Mouse (Mus musculus) MEL (cell line): ENCODE results near the gene Dnajc15. TPM values are rescaled to one million over a fixed set of nuclear protein-coding genes. Genes with fewer than 3 reads are reported as not detected.

Experiments used
- DNase-seq: peaks from one replicate; pipeline ENCODE4 v3.0.0; 2011; ENCODE audit warnings: low read depth, low spot score
- H3K27ac ChIP-seq: 2 replicates; pipeline ENCODE4 v1.5.1; 2012; ENCODE audit warnings: low read depth, mild to moderate bottlenecking, control low read depth, low read length, moderate library complexity; ENCODE audit not compliant: control insufficient read depth
- H3K27me3 ChIP-seq, 2 experiments: fragments of 150-350 bp in 1 of 2; sonication (generic) in 1 of 2; 2 replicates each; pipeline ENCODE4 v1.6.1; 2012; ENCODE audit warnings: low read length in 2 of 2, mild to moderate bottlenecking in 2 of 2, improper control_type of control experiment in 1 of 2, moderate library complexity in 1 of 2; ENCODE audit not compliant: insufficient read depth in 2 of 2, control insufficient read depth in 1 of 2
- H3K36me3 ChIP-seq, 2 experiments: 2 replicates each; pipeline ENCODE4 v1.6.1; 2012 to 2014; ENCODE audit warnings: low read length in 2 of 2, improper control_type of control experiment in 1 of 2, inconsistent platforms in 1 of 2, mild to moderate bottlenecking in 1 of 2; ENCODE audit not compliant: insufficient read depth in 2 of 2, control insufficient read depth in 1 of 2
- H3K4me1 ChIP-seq, 2 experiments: fragments of 150-350 bp in 1 of 2; sonication (generic) in 1 of 2; 2 replicates each; pipeline ENCODE4 v1.6.1; 2012; ENCODE audit warnings: low read length in 2 of 2, improper control_type of control experiment in 1 of 2, mild to moderate bottlenecking in 1 of 2; ENCODE audit not compliant: insufficient read depth in 2 of 2, control insufficient read depth in 1 of 2
- H3K4me3 ChIP-seq, 2 experiments: fragments of 150-350 bp in 1 of 2; sonication (generic) in 1 of 2; 2 replicates each; pipeline ENCODE4 v1.5.1; 2012; ENCODE audit warnings: low read depth in 2 of 2, low read length in 2 of 2, mild to moderate bottlenecking in 2 of 2, moderate library complexity in 2 of 2, control low read depth in 1 of 2, improper control_type of control experiment in 1 of 2; ENCODE audit not compliant: control insufficient read depth in 1 of 2, insufficient read depth in 1 of 2
- H3K79me2 ChIP-seq: 2 replicates; pipeline ENCODE4 v1.6.1; 2012; ENCODE audit warnings: mild to moderate bottlenecking, low read length, moderate library complexity; ENCODE audit not compliant: control insufficient read depth, poor library complexity, insufficient read depth
- H3K9ac ChIP-seq: 2 replicates; pipeline ENCODE4 v1.6.1; 2012; ENCODE audit warnings: low read depth, mild to moderate bottlenecking, control low read depth, low read length, moderate library complexity; ENCODE audit not compliant: control insufficient read depth, poor library complexity, severe bottlenecking
- H3K9me3 ChIP-seq: fragments of 150-350 bp; sonication (generic); replicated peaks from 2 replicates; pipeline ENCODE4 v1.6.1; 2012; ENCODE audit warnings: mild to moderate bottlenecking, low read length, improper control_type of control experiment, moderate library complexity; ENCODE audit not compliant: insufficient read depth
- BHLHE40 ChIP-seq: IDR thresholded peaks from 2 replicates; pipeline ENCODE4 v1.6.1; 2012; ENCODE audit warnings: low read depth, mild to moderate bottlenecking, inconsistent platforms, low read length, improper control_type of control experiment, borderline replicate concordance
- CHD1 ChIP-seq: IDR thresholded peaks from 2 replicates; pipeline ENCODE4 v1.6.1; 2012; ENCODE audit warnings: low read depth, mild to moderate bottlenecking, inconsistent platforms, low read length, improper control_type of control experiment
- CTCF ChIP-seq, 3 experiments: IDR thresholded peaks in 2 of 3; conservative IDR thresholded peaks in 1 of 3; 2 replicates each; pipeline ENCODE4 v1.5.1; 2011 to 2012; ENCODE audit warnings: low read length in 3 of 3, low read depth in 2 of 3, mild to moderate bottlenecking in 2 of 3, improper control_type of control experiment in 1 of 3, inconsistent platforms in 1 of 3, mixed read lengths in 1 of 3, moderate library complexity in 1 of 3; ENCODE audit not compliant: control insufficient read depth in 1 of 3, insufficient read depth in 1 of 3, poor library complexity in 1 of 3, severe bottlenecking in 1 of 3
- EP300 ChIP-seq, 2 experiments: IDR thresholded peaks; 2 replicates each; pipeline ENCODE4 v1.6.1; 2011; ENCODE audit warnings: improper control_type of control experiment in 2 of 2, low read length in 2 of 2, low read depth in 1 of 2, mild to moderate bottlenecking in 1 of 2
- GABPA ChIP-seq: IDR thresholded peaks from 2 replicates; pipeline ENCODE4 v1.6.1; 2012; ENCODE audit warnings: low read depth, mild to moderate bottlenecking, inconsistent platforms, low read length, improper control_type of control experiment, moderate library complexity
- HCFC1 ChIP-seq: IDR thresholded peaks from 2 replicates; pipeline ENCODE4 v1.6.1; 2012; ENCODE audit warnings: low read depth, mild to moderate bottlenecking, inconsistent platforms, low read length, improper control_type of control experiment, moderate library complexity
- JUND ChIP-seq: IDR thresholded peaks from 2 replicates; pipeline ENCODE4 v1.6.1; 2011; ENCODE audit warnings: low read depth, mild to moderate bottlenecking, improper control_type of control experiment, low read length
- KAT2A ChIP-seq: conservative IDR thresholded peaks from 2 replicates; pipeline ENCODE4 v1.6.1; 2012; ENCODE audit warnings: low read depth, low read length, improper control_type of control experiment, inconsistent platforms
- MAZ ChIP-seq: IDR thresholded peaks from 2 replicates; pipeline ENCODE4 v1.6.1; 2012; ENCODE audit warnings: low read depth, mild to moderate bottlenecking, inconsistent platforms, low read length, improper control_type of control experiment
- MEF2A ChIP-seq: IDR thresholded peaks from 2 replicates; pipeline ENCODE4 v1.6.1; 2014; ENCODE audit warnings: low read depth, mild to moderate bottlenecking, inconsistent platforms, low read length, improper control_type of control experiment; ENCODE audit not compliant: poor library complexity, insufficient replicate concordance, severe bottlenecking; ENCODE audit errors: extremely low read depth
- MYB ChIP-seq: IDR thresholded peaks from 2 replicates; pipeline ENCODE4 v1.6.1; 2011; ENCODE audit warnings: mild to moderate bottlenecking, low read depth, low read length, improper control_type of control experiment
- MYC ChIP-seq: IDR thresholded peaks from 2 replicates; pipeline ENCODE4 v1.6.1; 2011; ENCODE audit warnings: low read depth, mild to moderate bottlenecking, low read length, improper control_type of control experiment, moderate library complexity
- NRF1 ChIP-seq: IDR thresholded peaks from 2 replicates; pipeline ENCODE4 v1.6.1; 2014; ENCODE audit warnings: low read depth, mild to moderate bottlenecking, inconsistent platforms, low read length, improper control_type of control experiment, moderate library complexity; ENCODE audit not compliant: poor library complexity, insufficient read depth, severe bottlenecking
- POLR2A ChIP-seq, 2 experiments: IDR thresholded peaks; 2 replicates each; pipeline ENCODE4 v1.6.1; 2011 to 2012; ENCODE audit warnings: low read length in 2 of 2, mild to moderate bottlenecking in 2 of 2, control low read depth in 1 of 2, improper control_type of control experiment in 1 of 2, low read depth in 1 of 2, moderate library complexity in 1 of 2; ENCODE audit not compliant: control insufficient read depth in 1 of 2, insufficient read depth in 1 of 2, poor library complexity in 1 of 2
- POLR2AphosphoS2 ChIP-seq: IDR thresholded peaks from 2 replicates; pipeline ENCODE4 v1.6.1; 2011; ENCODE audit warnings: low read length, improper control_type of control experiment
- POLR2AphosphoS5 ChIP-seq: IDR thresholded peaks from 2 replicates; pipeline ENCODE4 v1.6.1; 2012; ENCODE audit warnings: low read depth, borderline replicate concordance, mild to moderate bottlenecking, inconsistent platforms, low read length, moderate library complexity, mixed read lengths
- RCOR1 ChIP-seq: IDR thresholded peaks from 2 replicates; pipeline ENCODE4 v1.6.1; 2012; ENCODE audit warnings: low read depth, mild to moderate bottlenecking, inconsistent platforms, low read length, improper control_type of control experiment
- UBTF ChIP-seq: IDR thresholded peaks from 2 replicates; pipeline ENCODE4 v1.6.1; 2012; ENCODE audit warnings: low read depth, mild to moderate bottlenecking, inconsistent platforms, low read length, improper control_type of control experiment, moderate library complexity, borderline replicate concordance; ENCODE audit not compliant: insufficient read depth
- USF1 ChIP-seq: IDR thresholded peaks from 2 replicates; pipeline ENCODE4 v1.6.1; 2014; ENCODE audit warnings: low read depth, mild to moderate bottlenecking, inconsistent platforms, low read length, improper control_type of control experiment, moderate library complexity
- USF2 ChIP-seq, 2 experiments: IDR thresholded peaks; 2 replicates each; pipeline ENCODE4 v1.6.1; 2011 to 2012; ENCODE audit warnings: improper control_type of control experiment in 2 of 2, low read length in 2 of 2, borderline replicate concordance in 1 of 2, inconsistent platforms in 1 of 2, low read depth in 1 of 2, mild to moderate bottlenecking in 1 of 2; ENCODE audit not compliant: insufficient read depth in 1 of 2
- ZC3H11A ChIP-seq: IDR thresholded peaks from 2 replicates; pipeline ENCODE4 v1.6.1; 2012; ENCODE audit warnings: low read depth, mild to moderate bottlenecking, inconsistent platforms, low read length, improper control_type of control experiment
- ZKSCAN1 ChIP-seq: IDR thresholded peaks from 2 replicates; pipeline ENCODE4 v1.6.1; 2012; ENCODE audit warnings: low read depth, mild to moderate bottlenecking, inconsistent platforms, low read length, improper control_type of control experiment, moderate library complexity
- ZNF384 ChIP-seq: IDR thresholded peaks from 2 replicates; pipeline ENCODE4 v1.6.1; 2012; ENCODE audit warnings: low read depth, mild to moderate bottlenecking, inconsistent platforms, low read length, improper control_type of control experiment
- polyA plus RNA-seq, 2 experiments: library from polyadenylated mRNA; stranded (reverse) in 1 of 2; unstranded in 1 of 2; fragments of >175 nt in 1 of 2; fragments of >200 nt in 1 of 2; gene quantifications; 2 replicates each; pipeline versions ENCODE4 v1.2.1 to v1.2.4; 2012; ENCODE audit warnings: low replicate concordance in 2 of 2, low read depth in 1 of 2; ENCODE audit not compliant: insufficient read length in 2 of 2, insufficient read depth in 1 of 2, missing spikeins in 1 of 2
- total RNA-seq: library from RNA; depleted of rRNA; stranded (reverse); fragments of 300-350 nt; gene quantifications from 2 replicates; pipeline ENCODE4 v1.2.3, GENCODE M21; 2012; rRNA removed

The Dnajc15 gene
- total RNA-seq (not detected in 2 replicates), polyA plus RNA-seq (not detected)

GRCm38 (mm10) chr14:77874304-77875241, at the start of gene Dnajc15:
Gene Dnajc15 (minus strand): TSS chr14:77875125.
- TF ChIP-seq KAT2A, result no peak
- no peak for TF ChIP-seq USF1
- no peak for TF ChIP-seq GABPA
- no peak for TF ChIP-seq JUND
- no peak for TF ChIP-seq HCFC1
- no peak for TF ChIP-seq MEF2A
- TF ChIP-seq CTCF (IDR thresholded peaks at IDR 0.05 in 2 of 3, conservative IDR thresholded peaks at IDR 0.05 in 1 of 3; ENCODE audit: control insufficient read depth in 1 of 3, insufficient read depth in 1 of 3, low read depth in 2 of 3, low read length in 3 of 3, poor library complexity in 1 of 3, severe bottlenecking in 1 of 3), result no peak
- no peak for TF ChIP-seq ZC3H11A
- TF ChIP-seq ZKSCAN1, result no peak
- TF ChIP-seq BHLHE40, result no peak
- no peak for TF ChIP-seq MYB
- TF ChIP-seq USF2 (IDR thresholded peaks at IDR 0.05; ENCODE audit: borderline replicate concordance in 1 of 2, insufficient read depth in 1 of 2, low read depth in 1 of 2, low read length in 2 of 2), result no peak
- no peak for TF ChIP-seq POLR2AphosphoS2
- TF ChIP-seq UBTF, result no peak
- Histone ChIP-seq H3K9ac (no peak within 1 kb of the TSS), H3K36me3 (no peaks in the 10 kb centered on the region), H3K9me3 (no peaks in the 10 kb centered on the region), H3K4me1 (no peaks in the 10 kb centered on the region), H3K27ac (no peak within 1 kb of the TSS), H3K79me2 (no peaks in the 10 kb centered on the region), H3K4me3 (no peak within 1 kb of the TSS), H3K27me3 (no peaks in the 10 kb centered on the region)
- DNase-seq, result no peak

GRCm38 (mm10) chr14:77923076-77923865, 48.3 kb upstream of the Dnajc15 start:
- Histone ChIP-seq H3K9ac (no peak overlapping the region), H3K9me3 (no peaks in the 10 kb centered on the region), H3K36me3 (no peaks in the 10 kb centered on the region), H3K27me3 (no peaks in the 10 kb centered on the region), H3K4me1 (no peaks in the 10 kb centered on the region), H3K79me2 (no peaks in the 10 kb centered on the region), H3K4me3 (no peak overlapping the region), H3K27ac (no peak overlapping the region)
- DNase-seq, result no peak
- TF ChIP-seq UBTF (no peak), CHD1 (no peak), MAZ (no peak), NRF1 (no peak), MYC (no peak), RCOR1 (no peak), ZC3H11A (no peak), KAT2A (no peak), POLR2A (IDR thresholded peaks at IDR 0.05; ENCODE audit: control insufficient read depth in 1 of 2, insufficient read depth in 1 of 2, low read depth in 1 of 2, low read length in 2 of 2, poor library complexity in 1 of 2) (no peak), ZNF384 (no peak), EP300 (IDR thresholded peaks at IDR 0.05; ENCODE audit: low read depth in 1 of 2, low read length in 2 of 2) (no peak), POLR2AphosphoS5 (no peak)
- TF ChIP-seq, all 39 proteins: peak for 0
